Mouse (Mus musculus): ENCODE measurements around the gene Ank3. TPM values are rescaled to one million over a fixed set of nuclear protein-coding genes. Genes with fewer than 3 reads are reported as not detected.

Gene Ank3
- total and polyA plus RNA-seq, 2 experiments from 2014 or later = 60.1 to 239 TPM

GRCm38 (mm10) chr10:69435213-69435612 lies 36.6 kb downstream of the Ank3 start:
- Histone ChIP-seq H3K36me3 (ENCODE audit: insufficient read depth, low read length) (no peaks in the 10 kb centered on the region), H3K27me3 (ENCODE audit: insufficient read depth, low read length) (no peaks in the 10 kb centered on the region), H3K9me3 (ENCODE audit: low read length) (no peaks in the 10 kb centered on the region), H3K9ac (replicated peaks; ENCODE audit: low read length) (no peak overlapping the region), H3K4me3 (ENCODE audit: low read length) (no peak overlapping the region), H3K27ac (no peak overlapping the region), H3K4me2 (ENCODE audit: low read depth, low read length) (no peak overlapping the region), H3K4me1 (ENCODE audit: insufficient read depth, low read length) (no peaks in the 10 kb centered on the region)
- no peak for TF ChIP-seq CTCF (IDR thresholded peaks at IDR 0.05; ENCODE audit: low read depth)
- no peak for DNase-seq (ENCODE audit: low spot score)
- 69% methylated on average over 6 of the region's 6 CpGs for WGBS
- ATAC-seq = no peak

GRCm38 (mm10) chr10:69439449-69439848 lies 40.9 kb downstream of the Ank3 start:
- H3K9me3 ChIP-seq (ENCODE audit: low read length) = no peaks in the 10 kb centered on the region
- H3K36me3 ChIP-seq (ENCODE audit: insufficient read depth, low read length) = no peaks in the 10 kb centered on the region
- no peak for DNase-seq (ENCODE audit: low spot score)
- no peaks in the 10 kb centered on the region for H3K4me1 ChIP-seq (ENCODE audit: insufficient read depth, low read length)
- H3K4me3 ChIP-seq (ENCODE audit: low read length) = no peak overlapping the region
- no peak for TF ChIP-seq CTCF (IDR thresholded peaks at IDR 0.05; ENCODE audit: low read depth)
- H3K4me2 ChIP-seq (ENCODE audit: low read depth, low read length) = no peak overlapping the region
- H3K27me3 ChIP-seq (ENCODE audit: insufficient read depth, low read length) = no peaks in the 10 kb centered on the region
- no peak overlapping the region for H3K27ac ChIP-seq
- ATAC-seq = no peak
- no peak overlapping the region for H3K9ac ChIP-seq (replicated peaks; ENCODE audit: low read length)
- WGBS = 67% methylated on average over 8 of the region's 8 CpGs

GRCm38 (mm10) chr10:69444546-69444945 lies 46.0 kb downstream of the Ank3 start:
- Histone ChIP-seq H3K27ac (no peak overlapping the region), H3K36me3 (ENCODE audit: insufficient read depth, low read length) (no peaks in the 10 kb centered on the region), H3K4me2 (ENCODE audit: low read depth, low read length) (no peak overlapping the region), H3K4me1 (ENCODE audit: insufficient read depth, low read length) (no peaks in the 10 kb centered on the region), H3K9me3 (ENCODE audit: low read length) (no peaks in the 10 kb centered on the region), H3K27me3 (ENCODE audit: insufficient read depth, low read length) (no peaks in the 10 kb centered on the region), H3K4me3 (ENCODE audit: low read length) (no peak overlapping the region), H3K9ac (replicated peaks; ENCODE audit: low read length) (no peak overlapping the region)
- ATAC-seq = no peak
- WGBS = 77% methylated on average over 5 of the region's 5 CpGs
- no peak for TF ChIP-seq CTCF (IDR thresholded peaks at IDR 0.05; ENCODE audit: low read depth)
- no peak for DNase-seq (ENCODE audit: low spot score)

GRCm38 (mm10) chr10:69445951-69446350 lies 47.4 kb downstream of the Ank3 start:
- 70% methylated on average over 7 of the region's 7 CpGs for WGBS
- Histone ChIP-seq H3K9ac (replicated peaks; ENCODE audit: low read length) (no peak overlapping the region), H3K9me3 (ENCODE audit: low read length) (no peaks in the 10 kb centered on the region), H3K4me3 (ENCODE audit: low read length) (no peak overlapping the region), H3K4me1 (ENCODE audit: insufficient read depth, low read length) (no peaks in the 10 kb centered on the region), H3K27me3 (ENCODE audit: insufficient read depth, low read length) (no peaks in the 10 kb centered on the region), H3K27ac (no peak overlapping the region), H3K4me2 (ENCODE audit: low read depth, low read length) (no peak overlapping the region), H3K36me3 (ENCODE audit: insufficient read depth, low read length) (no peaks in the 10 kb centered on the region)
- DNase-seq (ENCODE audit: low spot score) (no peak), ATAC-seq (no peak)
- no peak for TF ChIP-seq CTCF (IDR thresholded peaks at IDR 0.05; ENCODE audit: low read depth)

- Histone ChIP-seq H3K4me1 (ENCODE audit: insufficient read depth, low read length) (no peaks in the 10 kb centered on the region), H3K36me3 (ENCODE audit: insufficient read depth, low read length) (no peaks in the 10 kb centered on the region), H3K4me2 (ENCODE audit: low read depth, low read length) (no peak overlapping the region), H3K4me3 (ENCODE audit: low read length) (no peak overlapping the region), H3K9me3 (ENCODE audit: low read length) (no peaks in the 10 kb centered on the region), H3K27ac (no peak overlapping the region), H3K27me3 (ENCODE audit: insufficient read depth, low read length) (no peaks in the 10 kb centered on the region), H3K9ac (replicated peaks; ENCODE audit: low read length) (no peak overlapping the region)
- 82% methylated on average over 5 of the region's 5 CpGs for WGBS
- DNase-seq (ENCODE audit: low spot score) = no peak
- no peak for TF ChIP-seq CTCF (IDR thresholded peaks at IDR 0.05; ENCODE audit: low read depth)
- ATAC-seq = no peak
These were observed 48.0 kb downstream of the Ank3 start for GRCm38 (mm10) chr10:69446566-69446965.

GRCm38 (mm10) chr10:69447308-69447707 lies 48.7 kb downstream of the Ank3 start:
- H3K27me3 ChIP-seq (ENCODE audit: insufficient read depth, low read length) = no peaks in the 10 kb centered on the region
- H3K9me3 ChIP-seq (ENCODE audit: low read length) = no peaks in the 10 kb centered on the region
- no peak overlapping the region for H3K9ac ChIP-seq (replicated peaks; ENCODE audit: low read length)
- H3K4me2 ChIP-seq (ENCODE audit: low read depth, low read length) = no peak overlapping the region
- DNase-seq (ENCODE audit: low spot score) (no peak), ATAC-seq (no peak)
- H3K36me3 ChIP-seq (ENCODE audit: insufficient read depth, low read length) = no peaks in the 10 kb centered on the region
- H3K27ac ChIP-seq = no peak overlapping the region
- H3K4me3 ChIP-seq (ENCODE audit: low read length) = no peak overlapping the region
- TF ChIP-seq CTCF (IDR thresholded peaks at IDR 0.05; ENCODE audit: low read depth) = no peak
- H3K4me1 ChIP-seq (ENCODE audit: insufficient read depth, low read length) = no peaks in the 10 kb centered on the region
- WGBS = 88% methylated on average over 5 of the region's 5 CpGs

- no peak for TF ChIP-seq CTCF (IDR thresholded peaks at IDR 0.05; ENCODE audit: low read depth)
- Histone ChIP-seq H3K4me1 (ENCODE audit: insufficient read depth, low read length) (no peaks in the 10 kb centered on the region), H3K9me3 (ENCODE audit: low read length) (no peaks in the 10 kb centered on the region), H3K27me3 (ENCODE audit: insufficient read depth, low read length) (no peaks in the 10 kb centered on the region), H3K27ac (no peak overlapping the region), H3K4me3 (ENCODE audit: low read length) (no peak overlapping the region), H3K4me2 (ENCODE audit: low read depth, low read length) (no peak overlapping the region), H3K9ac (replicated peaks; ENCODE audit: low read length) (no peak overlapping the region), H3K36me3 (ENCODE audit: insufficient read depth, low read length) (no peaks in the 10 kb centered on the region)
- ATAC-seq (no peak), DNase-seq (ENCODE audit: low spot score) (no peak)
- 44% methylated on average over 3 of the region's 3 CpGs for WGBS
These were observed 49.6 kb downstream of the Ank3 start for GRCm38 (mm10) chr10:69448174-69448573.
